Mouse (Mus musculus): Measurements from ENCODE around the gene Lpin3. TPM values are rescaled to one million over a fixed set of nuclear protein-coding genes. Genes with fewer than 3 reads are reported as not detected.

Gene Lpin3
- polyA plus RNA-seq, 1 experiment from 2014 or later, result 17.6 TPM

- no peak overlapping the region for H3K27ac ChIP-seq (ENCODE audit: low read length)
- H3K4me2 ChIP-seq (ENCODE audit: low read depth, low read length), result no peak overlapping the region
- ATAC-seq (ENCODE audit: insufficient read depth, low FRiP score), result no peak
- no peaks in the 10 kb centered on the region for H3K27me3 ChIP-seq (ENCODE audit: control insufficient read depth, insufficient read depth, low read length)
- H3K4me3 ChIP-seq (replicated peaks; ENCODE audit: low read length), result no peak overlapping the region
- no peaks in the 10 kb centered on the region for H3K36me3 ChIP-seq (ENCODE audit: control insufficient read depth, insufficient read depth, low read length)
- WGBS, result 92% methylated on average over 1 of the region's 1 CpGs
- H3K4me1 ChIP-seq (ENCODE audit: control insufficient read depth, insufficient read depth, low read length), result no peaks in the 10 kb centered on the region
- no peaks in the 10 kb centered on the region for H3K9me3 ChIP-seq (replicated peaks; ENCODE audit: control insufficient read depth, low read length)
- no peak overlapping the region for H3K9ac ChIP-seq (ENCODE audit: low read length)
Measured at GRCm38 (mm10) chr2:160864112-160864511, 16.4 kb upstream of the Lpin3 start.

- ATAC-seq (ENCODE audit: insufficient read depth, low FRiP score), result no peak
- H3K27ac ChIP-seq (ENCODE audit: low read length), result no peak overlapping the region
- H3K36me3 ChIP-seq (ENCODE audit: control insufficient read depth, insufficient read depth, low read length), result no peaks in the 10 kb centered on the region
- no peaks in the 10 kb centered on the region for H3K9me3 ChIP-seq (replicated peaks; ENCODE audit: control insufficient read depth, low read length)
- no peaks in the 10 kb centered on the region for H3K27me3 ChIP-seq (ENCODE audit: control insufficient read depth, insufficient read depth, low read length)
- H3K4me2 ChIP-seq (ENCODE audit: low read depth, low read length), result no peak overlapping the region
- 76% methylated on average over 2 of the region's 2 CpGs for WGBS
- no peak overlapping the region for H3K4me3 ChIP-seq (replicated peaks; ENCODE audit: low read length)
- H3K9ac ChIP-seq (ENCODE audit: low read length), result no peak overlapping the region
- no peaks in the 10 kb centered on the region for H3K4me1 ChIP-seq (ENCODE audit: control insufficient read depth, insufficient read depth, low read length)
Measured at GRCm38 (mm10) chr2:160865266-160865665, 15.2 kb upstream of the Lpin3 start.

DNA sequence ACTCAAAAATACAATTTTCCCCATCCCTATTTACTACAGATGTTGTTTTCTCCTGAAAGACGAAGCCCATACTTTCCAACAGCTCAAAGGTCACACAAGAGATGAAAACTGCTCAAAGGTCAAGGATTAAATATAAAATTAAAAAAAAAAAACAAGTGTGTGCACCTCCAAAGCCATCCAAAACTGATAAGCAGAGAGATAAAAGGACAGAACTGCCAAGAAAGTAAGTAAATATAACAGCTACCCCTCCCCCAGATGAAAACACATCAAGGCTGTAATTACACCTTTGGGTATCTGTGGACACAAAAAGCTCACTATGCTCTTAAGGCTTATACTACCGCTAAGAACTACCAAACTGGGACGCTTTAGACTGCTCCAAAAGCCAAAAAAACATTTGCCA is 11.0 kb upstream of the Lpin3 start:
- Histone ChIP-seq H3K36me3 (ENCODE audit: control insufficient read depth, insufficient read depth, low read length) (no peaks in the 10 kb centered on the region), H3K4me2 (ENCODE audit: low read depth, low read length) (no peak overlapping the region), H3K4me1 (ENCODE audit: control insufficient read depth, insufficient read depth, low read length) (peaks cover 4% of the 10 kb centered on the region; the same call in 1 of the 2 replicates), H3K9me3 (replicated peaks; ENCODE audit: control insufficient read depth, low read length) (no peaks in the 10 kb centered on the region), H3K27ac (ENCODE audit: low read length) (no peak overlapping the region), H3K9ac (ENCODE audit: low read length) (no peak overlapping the region), H3K27me3 (ENCODE audit: control insufficient read depth, insufficient read depth, low read length) (no peaks in the 10 kb centered on the region), H3K4me3 (replicated peaks; ENCODE audit: low read length) (no peak overlapping the region)
- no peak for ATAC-seq (ENCODE audit: insufficient read depth, low FRiP score)
- 74% methylated on average over 3 of the region's 3 CpGs for WGBS

- Histone ChIP-seq H3K4me2 (ENCODE audit: low read depth, low read length) (no peak overlapping the region), H3K4me3 (replicated peaks; ENCODE audit: low read length) (no peak overlapping the region), H3K27me3 (ENCODE audit: control insufficient read depth, insufficient read depth, low read length) (no peaks in the 10 kb centered on the region), H3K4me1 (ENCODE audit: control insufficient read depth, insufficient read depth, low read length) (peaks cover 4% of the 10 kb centered on the region; the same call in 1 of the 2 replicates), H3K36me3 (ENCODE audit: control insufficient read depth, insufficient read depth, low read length) (no peaks in the 10 kb centered on the region), H3K9ac (ENCODE audit: low read length) (no peak overlapping the region), H3K27ac (ENCODE audit: low read length) (no peak overlapping the region), H3K9me3 (replicated peaks; ENCODE audit: control insufficient read depth, low read length) (0 out of 2 replicates have a peak, but pooled peaks cover 5% of the 10 kb centered on the region)
- 81% methylated on average over 3 of the region's 3 CpGs for WGBS
- no peak for ATAC-seq (ENCODE audit: insufficient read depth, low FRiP score)
Measured at GRCm38 (mm10) chr2:160871310-160871709, 9.2 kb upstream of the Lpin3 start.

- no peaks in the 10 kb centered on the region for H3K36me3 ChIP-seq (ENCODE audit: control insufficient read depth, insufficient read depth, low read length)
- H3K4me3 ChIP-seq (replicated peaks; ENCODE audit: low read length), result peak overlapping the region; percentile 94
- under 1% methylated on average over 44 of the region's 47 CpGs for WGBS
- no peaks in the 10 kb centered on the region for H3K27me3 ChIP-seq (ENCODE audit: control insufficient read depth, insufficient read depth, low read length)
- H3K4me2 ChIP-seq (ENCODE audit: low read depth, low read length), result peak overlapping the region; percentile 93
- 0 out of 2 replicates have a peak, but pooled peaks cover 5% of the 10 kb centered on the region for H3K9me3 ChIP-seq (replicated peaks; ENCODE audit: control insufficient read depth, low read length)
- H3K9ac ChIP-seq (ENCODE audit: low read length), result peak overlapping the region; percentile 98
- ATAC-seq (ENCODE audit: insufficient read depth, low FRiP score), result peak; percentile 91
- H3K4me1 ChIP-seq (ENCODE audit: control insufficient read depth, insufficient read depth, low read length), result peaks cover 4% of the 10 kb centered on the region; the same call in 1 of the 2 replicates
- peak overlapping the region; percentile 98 for H3K27ac ChIP-seq (ENCODE audit: low read length)
Measured at GRCm38 (mm10) chr2:160872395-160872794, 8.1 kb upstream of the Lpin3 start.

GRCm38 (mm10) chr2:160872890-160873382 is 7.5 kb upstream of the Lpin3 start, which contains the start of gene Zhx3:
TSS of gene Zhx3 (minus strand) at chr2:160872998.
- peak within 1 kb of the TSS; percentile 98 for H3K27ac ChIP-seq (ENCODE audit: low read length)
- H3K4me1 ChIP-seq (ENCODE audit: control insufficient read depth, insufficient read depth, low read length), result peaks cover 4% of the 10 kb centered on the region; the same call in 1 of the 2 replicates
- H3K9ac ChIP-seq (ENCODE audit: low read length), result peak within 1 kb of the TSS; percentile 98
- H3K9me3 ChIP-seq (replicated peaks; ENCODE audit: control insufficient read depth, low read length), result 0 out of 2 replicates have a peak, but pooled peaks cover 5% of the 10 kb centered on the region
- H3K4me2 ChIP-seq (ENCODE audit: low read depth, low read length), result peak within 1 kb of the TSS; percentile 93
- peak within 1 kb of the TSS; percentile 94 for H3K4me3 ChIP-seq (replicated peaks; ENCODE audit: low read length)
- peak; percentile 98 for ATAC-seq (ENCODE audit: insufficient read depth, low FRiP score)
- H3K27me3 ChIP-seq (ENCODE audit: control insufficient read depth, insufficient read depth, low read length), result no peaks in the 10 kb centered on the region
- no peaks in the 10 kb centered on the region for H3K36me3 ChIP-seq (ENCODE audit: control insufficient read depth, insufficient read depth, low read length)
- WGBS, result under 1% methylated on average over 43 of the region's 48 CpGs

- no peaks in the 10 kb centered on the region for H3K36me3 ChIP-seq (ENCODE audit: control insufficient read depth, insufficient read depth, low read length)
- H3K27me3 ChIP-seq (ENCODE audit: control insufficient read depth, insufficient read depth, low read length), result no peaks in the 10 kb centered on the region
- no peak overlapping the region for H3K27ac ChIP-seq (ENCODE audit: low read length)
- H3K9me3 ChIP-seq (replicated peaks; ENCODE audit: control insufficient read depth, low read length), result 0 out of 2 replicates have a peak, but pooled peaks cover 5% of the 10 kb centered on the region
- no peak for ATAC-seq (ENCODE audit: insufficient read depth, low FRiP score)
- no peak overlapping the region for H3K4me3 ChIP-seq (replicated peaks; ENCODE audit: low read length)
- H3K4me1 ChIP-seq (ENCODE audit: control insufficient read depth, insufficient read depth, low read length), result peaks cover 4% of the 10 kb centered on the region; the same call in 1 of the 2 replicates
- H3K4me2 ChIP-seq (ENCODE audit: low read depth, low read length), result no peak overlapping the region
- no peak overlapping the region for H3K9ac ChIP-seq (ENCODE audit: low read length)
- 68% methylated on average over 5 of the region's 5 CpGs for WGBS
Measured at GRCm38 (mm10) chr2:160874231-160874877, 6.1 kb upstream of the Lpin3 start.

- no peak overlapping the region for H3K9ac ChIP-seq (ENCODE audit: low read length)
- H3K9me3 ChIP-seq (replicated peaks; ENCODE audit: control insufficient read depth, low read length), result 0 out of 2 replicates have a peak, but pooled peaks cover 5% of the 10 kb centered on the region
- no peak for ATAC-seq (ENCODE audit: insufficient read depth, low FRiP score)
- no peaks in the 10 kb centered on the region for H3K27me3 ChIP-seq (ENCODE audit: control insufficient read depth, insufficient read depth, low read length)
- peaks cover 4% of the 10 kb centered on the region; the same call in 1 of the 2 replicates for H3K4me1 ChIP-seq (ENCODE audit: control insufficient read depth, insufficient read depth, low read length)
- WGBS, result 85% methylated on average over 4 of the region's 4 CpGs
- H3K36me3 ChIP-seq (ENCODE audit: control insufficient read depth, insufficient read depth, low read length), result no peaks in the 10 kb centered on the region
- H3K4me3 ChIP-seq (replicated peaks; ENCODE audit: low read length), result no peak overlapping the region
- H3K4me2 ChIP-seq (ENCODE audit: low read depth, low read length), result no peak overlapping the region
- H3K27ac ChIP-seq (ENCODE audit: low read length), result no peak overlapping the region
Measured at GRCm38 (mm10) chr2:160876115-160876514, 4.4 kb upstream of the Lpin3 start.

DNA sequence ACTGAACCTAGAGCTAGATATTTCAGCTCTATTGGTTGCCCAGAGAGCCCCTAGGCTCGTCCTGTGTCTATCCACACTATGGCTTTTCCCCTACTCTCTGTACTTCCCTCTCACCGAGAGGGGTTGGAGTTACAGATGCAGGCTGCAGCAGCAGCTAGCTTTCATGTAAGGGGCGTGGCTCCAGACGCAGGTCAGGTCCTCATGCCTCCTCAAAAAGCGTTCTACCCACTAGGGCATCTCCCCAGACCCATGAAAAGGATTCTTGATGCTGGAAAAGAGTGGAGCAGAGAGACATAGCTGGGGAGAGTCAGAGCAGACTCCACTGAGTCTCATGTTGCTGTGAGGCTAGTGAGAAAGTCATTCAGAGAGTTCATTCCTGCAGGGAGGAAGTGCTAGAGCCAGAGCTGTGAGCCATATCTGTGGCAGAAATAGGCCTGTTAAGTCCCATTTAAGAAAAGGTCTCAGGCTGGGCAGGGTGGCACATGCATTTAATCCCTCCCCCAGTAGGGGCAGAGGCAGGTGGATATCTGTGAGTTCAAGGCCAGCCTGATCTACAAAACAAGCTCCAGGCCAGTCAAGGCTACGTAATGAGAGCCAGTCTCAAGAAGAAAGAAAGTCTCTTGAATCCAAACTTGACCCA is 1.1 kb downstream of the Lpin3 start:
- Histone ChIP-seq H3K4me3 (replicated peaks; ENCODE audit: low read length) (no peak overlapping the region), H3K36me3 (ENCODE audit: control insufficient read depth, insufficient read depth, low read length) (no peaks in the 10 kb centered on the region), H3K27ac (ENCODE audit: low read length) (no peak overlapping the region), H3K9me3 (replicated peaks; ENCODE audit: control insufficient read depth, low read length) (no peaks in the 10 kb centered on the region), H3K27me3 (ENCODE audit: control insufficient read depth, insufficient read depth, low read length) (no peaks in the 10 kb centered on the region), H3K4me2 (ENCODE audit: low read depth, low read length) (no peak overlapping the region), H3K4me1 (ENCODE audit: control insufficient read depth, insufficient read depth, low read length) (no peaks in the 10 kb centered on the region), H3K9ac (ENCODE audit: low read length) (0 out of 2 replicates have a peak overlapping the region, but pooled peaks have one; percentile 4)
- ATAC-seq (ENCODE audit: insufficient read depth, low FRiP score), result no peak
- 50% methylated on average over 6 of the region's 6 CpGs for WGBS
